Mouse (Mus musculus): ENCODE measurements around the gene 1700024G13Rik. TPM values are rescaled to one million over a fixed set of nuclear protein-coding genes. Genes with fewer than 3 reads are reported as not detected.

Gene 1700024G13Rik
- total RNA-seq, 2 experiments from 2014 or later: not detected

DNA sequence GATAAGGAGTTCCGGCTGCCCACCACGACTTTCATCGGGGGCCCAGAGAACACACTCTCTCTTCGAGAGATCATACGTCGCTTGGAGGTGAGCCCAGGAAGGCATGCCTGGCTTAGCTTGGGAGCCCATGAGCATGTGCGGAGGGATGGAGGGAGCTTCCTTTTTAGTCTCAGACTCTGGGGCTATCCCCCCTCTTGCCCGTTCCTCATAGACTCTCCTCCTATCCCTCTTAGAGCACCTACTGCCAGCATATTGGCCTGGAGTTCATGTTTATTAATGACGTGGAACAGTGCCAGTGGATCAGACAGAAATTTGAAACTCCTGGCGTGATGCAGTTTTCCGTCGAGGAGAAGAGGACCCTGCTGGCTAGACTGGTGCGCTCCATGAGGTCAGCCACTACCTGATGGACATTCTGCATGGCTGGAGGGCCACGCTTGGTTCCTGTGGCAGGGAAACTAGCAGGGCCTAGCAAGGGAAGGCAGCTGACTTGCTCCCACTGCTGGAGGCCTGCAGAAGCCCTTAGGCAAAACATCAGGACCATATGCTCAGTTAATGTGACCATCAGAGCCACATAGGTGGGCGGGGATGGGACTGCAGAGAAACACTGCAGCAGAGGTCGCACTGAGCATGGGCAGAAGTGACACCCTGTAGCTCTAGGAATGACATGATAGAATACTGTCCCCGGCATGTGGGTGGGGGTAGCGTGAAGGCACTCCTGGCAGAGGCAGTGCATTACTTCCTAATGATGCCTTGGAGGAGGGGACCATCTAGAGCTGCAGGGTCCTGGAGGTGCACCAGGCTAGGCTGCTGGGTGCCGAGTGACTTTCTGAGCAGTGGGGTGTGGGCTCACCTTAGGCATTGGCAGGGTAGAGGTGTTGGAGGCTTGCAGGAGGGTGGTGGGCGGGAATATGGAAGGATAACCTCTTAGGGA is 55.4 kb downstream of the 1700024G13Rik start:
- DNase-seq: no peak

DNA sequence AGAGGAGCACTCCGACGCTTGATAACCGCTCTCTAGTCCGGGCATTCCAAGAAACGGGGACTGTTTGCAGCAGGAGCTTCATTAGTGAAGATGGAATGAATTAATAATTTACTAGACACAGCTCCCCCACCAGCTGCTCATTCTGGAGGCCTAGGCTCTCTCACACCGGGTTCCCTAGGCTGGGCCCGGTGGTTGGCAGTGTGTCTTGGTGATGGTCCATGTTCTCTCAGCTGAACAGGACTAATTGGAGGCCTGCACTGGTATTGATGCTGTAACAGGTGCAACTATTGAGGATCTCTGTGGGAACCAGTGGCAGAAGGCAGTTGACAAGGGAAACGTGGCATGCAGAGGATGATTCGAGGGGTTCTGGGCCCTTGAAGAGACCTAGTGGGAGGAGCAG is 60.8 kb downstream of the 1700024G13Rik start:
- no peak for DNase-seq

Other genes with a start within 250 kb of the 1700024G13Rik start
- gene Msmb, start 246.4 kb downstream of the 1700024G13Rik start, total RNA-seq (2021): not detected
- 10 to 100 TPM; 59.2 to 65.4 TPM for gene Ncoa4, start 228.5 kb downstream of the 1700024G13Rik start, total RNA-seq (2021)
- gene Timm23, start 186.5 kb downstream of the 1700024G13Rik start, total RNA-seq (2021): 100 to 1,000 TPM; 173 to 190 TPM
- 10 to 100 TPM; 16.6 to 20.8 TPM for gene Parg, start 186.4 kb downstream of the 1700024G13Rik start, total RNA-seq (2021)
- gene Ogdhl, start 66.4 kb downstream of the 1700024G13Rik start, total RNA-seq (2021): under 1 TPM; 0.51 to 0.87 TPM
- gene Slc18a3, start 76.5 kb upstream of the 1700024G13Rik start, total RNA-seq (2021): not detected
- not detected for gene Chat, start 77.6 kb upstream of the 1700024G13Rik start, total RNA-seq (2021)
- gene Ercc6, start 125.1 kb upstream of the 1700024G13Rik start, total RNA-seq (2021): 1 to 10 TPM; 3.8 to 4.0 TPM
- not detected for gene Prrxl1, start 211.0 kb upstream of the 1700024G13Rik start, total RNA-seq (2021)

All from gastrocnemius, postnatal 25 days (tissue).